ENCODE assay signal across 9 mouse cellular contexts in the genomic region with DNA sequence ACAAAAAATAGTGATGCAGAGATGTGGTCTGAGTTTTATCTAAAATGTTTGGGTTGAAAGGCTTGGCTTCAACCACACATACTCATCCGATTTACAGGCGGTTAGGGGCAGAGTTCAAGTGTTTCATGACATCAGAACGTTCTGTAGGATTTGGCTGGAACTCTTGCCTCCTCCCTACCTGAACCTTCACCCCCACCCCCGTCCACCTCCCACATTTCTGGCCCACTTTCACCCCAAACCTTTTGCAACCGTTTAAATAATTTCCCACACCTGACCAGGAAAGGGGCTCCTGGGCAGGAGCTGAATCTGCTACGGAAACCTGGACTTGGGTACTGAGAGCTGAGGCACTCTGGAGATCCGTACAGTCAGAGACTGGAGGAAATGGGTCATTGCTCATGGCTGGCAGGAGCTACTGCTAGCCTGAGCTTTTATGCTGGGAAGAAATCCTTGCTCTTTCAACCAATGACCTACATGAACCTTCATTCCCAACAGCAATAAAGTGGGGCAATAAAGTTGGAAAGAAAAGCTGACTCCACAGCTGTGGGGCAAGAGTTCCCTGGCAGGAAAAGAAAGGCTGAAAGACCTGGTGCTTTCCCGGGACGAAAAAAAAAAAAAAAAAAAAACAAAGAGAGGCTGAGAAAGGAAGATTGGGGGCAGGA. TPM values are rescaled to one million over a fixed set of nuclear protein-coding genes. Genes with fewer than 3 reads are reported as not detected.
DNase-seq lines count a peak whose midpoint lies in the region; ATAC-seq and TF ChIP-seq lines count a peak whose summit lies in the region.
"Had no signal": no experiment of that assay in that cellular context is flagged by ENCODE, and none has a peak within 500 bp of the region (broad histone marks: within the 10 kb centered on the region; RNA-seq: fewer than 3 reads in every experiment).

No protein-coding gene starts in this region.

- peak overlapping the region; percentile 46 for H3K4me2 ChIP-seq in intestine, embryonic 14.5 days (ENCODE audit: low read length)
- no peak overlapping the region for H3K4me2 ChIP-seq in stomach, postnatal 0 days (replicated peaks; ENCODE audit: low read depth)

- no peaks in the 10 kb centered on the region for H3K9me3 ChIP-seq in intestine, embryonic 14.5 days (ENCODE audit: control insufficient read depth, low read length)
- no peaks in the 10 kb centered on the region for H3K9me3 ChIP-seq in stomach, postnatal 0 days (ENCODE audit: control insufficient read depth, low read length)
- H3K9me3 ChIP-seq: G1E; heart, embryonic 13.5 days had no signal

- peak overlapping the region; percentile 29; the same call in 1 of the 2 replicates for H3K27ac ChIP-seq in intestine, embryonic 14.5 days (ENCODE audit: low read depth)
- no peak overlapping the region for H3K27ac ChIP-seq in stomach, postnatal 0 days (replicated peaks)

- TF ChIP-seq CTCF in lung, adult 2 months (IDR thresholded peaks at IDR 0.05; ENCODE audit: insufficient read depth, low read length) = no peak
- TF ChIP-seq CTCF in stomach, postnatal 0 days (IDR thresholded peaks at IDR 0.05; ENCODE audit: low read depth) = no peak

- H3K4me1 ChIP-seq in lung, adult 2 months (ENCODE audit: control insufficient read depth, insufficient read depth, low read length) = no peaks in the 10 kb centered on the region; the same call in 1 of the 2 replicates
- peaks cover 13% of the 10 kb centered on the region; the same call in 1 of the 2 replicates for H3K4me1 ChIP-seq in intestine, embryonic 14.5 days (replicated peaks; ENCODE audit: control insufficient read depth, insufficient read depth, low read length)
- no peaks in the 10 kb centered on the region for H3K4me1 ChIP-seq in stomach, postnatal 0 days (replicated peaks; ENCODE audit: control insufficient read depth, insufficient read depth)

- H3K9ac ChIP-seq in intestine, embryonic 14.5 days (ENCODE audit: low read length) = no peak overlapping the region
- 0 out of 2 replicates have a peak overlapping the region, but pooled peaks have one; percentile 23 for H3K9ac ChIP-seq in stomach, postnatal 0 days (ENCODE audit: low read length)

- no peak for TF ChIP-seq POLR2A in lung, adult 2 months (IDR thresholded peaks at IDR 0.05; ENCODE audit: borderline replicate concordance, extremely low read depth, low read depth, low read length)

- no peak overlapping the region for H3K4me3 ChIP-seq in lung, adult 2 months (replicated peaks; ENCODE audit: extremely low read depth, low read depth, low read length)
- no peak overlapping the region for H3K4me3 ChIP-seq in intestine, embryonic 14.5 days (ENCODE audit: low read depth, low read length)
- no peak overlapping the region for H3K4me3 ChIP-seq in stomach, postnatal 0 days (ENCODE audit: low read depth, low read length)

- TF ChIP-seq EP300 in stomach, postnatal 0 days (optimal IDR thresholded peaks at IDR 0.05) = no peak

- ATAC-seq in intestine, embryonic 14.5 days (replicated peaks; ENCODE audit: low FRiP score, low TSS enrichment, low read depth) = no peak
- ATAC-seq in stomach, postnatal 0 days (ENCODE audit: low FRiP score, low TSS enrichment) = no peak

- no peaks in the 10 kb centered on the region for H3K36me3 ChIP-seq in intestine, embryonic 14.5 days (ENCODE audit: control insufficient read depth, insufficient read depth, low read length)
- H3K36me3 ChIP-seq in stomach, postnatal 0 days (ENCODE audit: control insufficient read depth, insufficient read depth, low read length) = no peaks in the 10 kb centered on the region
- H3K36me3 ChIP-seq: G1E; heart, embryonic 13.5 days had no signal

- intact Hi-C loops in heart, postnatal 25 days (cut with DNase I) = loop anchor here (1.0 to 2.0 kb wide), 3 partner anchors 104 to 143 kb away; no protein-coding TSS in a partner anchor

- WGBS in lung, adult 2 months = 44% methylated on average over 9 of the region's 9 CpGs
- 36% methylated on average over 9 of the region's 9 CpGs for WGBS in intestine, embryonic 14.5 days
- WGBS in stomach, postnatal 0 days = 47% methylated on average over 9 of the region's 9 CpGs

- DNase-seq in lung, postnatal 25 days (ENCODE audit: low spot score) = peak; percentile 19
- DNase-seq in lung, adult 2 months = no peak
- no peak for DNase-seq in intestine, embryonic 14.5 days (ENCODE audit: low spot score)
- DNase-seq in kidney, postnatal 36 days = peak; percentile 63 to 76
- no peak for DNase-seq in stomach, postnatal 0 days (ENCODE audit: low spot score)
- no peak for DNase-seq in heart, postnatal 25 days (ENCODE audit: low spot score)
- DNase-seq in left cerebral cortex, adult 18-20 months (ENCODE audit: low spot score in 2 of 2) = no peak

- H3K27me3 ChIP-seq in intestine, embryonic 14.5 days (replicated peaks; ENCODE audit: control insufficient read depth, insufficient read depth, low read length) = no peaks in the 10 kb centered on the region
- no peaks in the 10 kb centered on the region for H3K27me3 ChIP-seq in stomach, postnatal 0 days (ENCODE audit: control insufficient read depth, insufficient read depth, low read length)
- H3K27me3 ChIP-seq: heart, embryonic 13.5 days had no signal

RNA-seq across cellular contexts. Expression of gene Lrig2, which starts 28.9 kb away (rescaled TPM):
- polyA plus RNA-seq in lung, adult 2 months (2012; rRNA removed) = 5.7 and 7.8 TPM in 2 replicates
- 19.3 and 21.7 TPM in 2 replicates for polyA plus RNA-seq in intestine, embryonic 14.5 days (2014; fragmentation: Nextera tagmentation; extraction: Ambion mirVana)
- polyA plus RNA-seq in stomach, postnatal 0 days (2015; fragmentation: Nextera tagmentation; extraction: Ambion mirVana) = 6.0 and 6.6 TPM in 2 replicates
- total RNA-seq in heart, postnatal 25 days (2021) = 10 to 100 TPM in 1 of 2 experiments, 1 to 10 TPM in 1; 9.8 to 10.7 TPM
- total RNA-seq in left cerebral cortex, adult 18-20 months (2021) = 10 to 100 TPM; 29.9 to 33.3 TPM

Comparison
In these comparisons a context has a peak if more than half of its experiments do, and no peak if none do; other contexts are left out.
1. DNase-seq: peak in lung, postnatal 25 days (single experiment) and kidney, postnatal 36 days (2 of 2); none in lung, adult 2 months (single experiment), intestine, embryonic 14.5 days (single experiment), stomach, postnatal 0 days (single experiment), heart, postnatal 25 days (single experiment) and left cerebral cortex, adult 18-20 months (0 of 2).